8 mouse cellular contexts compared by ENCODE assay signal in the genomic region with DNA sequence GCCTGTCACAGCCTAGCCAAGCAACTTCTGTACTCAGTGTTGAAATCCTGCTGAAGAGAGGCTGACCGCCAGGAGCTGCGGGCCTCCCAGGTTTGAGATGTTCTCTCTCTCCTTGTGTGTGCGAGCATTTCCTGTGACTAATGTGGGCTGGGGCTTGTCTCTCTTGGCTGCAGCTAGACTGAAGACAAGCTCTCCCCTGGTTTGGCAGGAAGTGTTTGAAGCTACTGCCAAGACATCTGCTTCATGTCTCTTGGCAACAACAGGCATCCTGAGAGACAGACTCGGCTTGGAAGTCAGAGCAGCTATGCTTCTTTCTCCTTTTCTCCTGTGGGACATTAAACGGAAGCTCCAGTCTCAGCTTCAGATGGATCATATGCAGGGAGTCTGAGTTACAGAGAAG. TPM values are rescaled to one million over a fixed set of nuclear protein-coding genes. Genes with fewer than 3 reads are reported as not detected.
DNase-seq lines count a peak whose midpoint lies in the region; ATAC-seq and TF ChIP-seq lines count a peak whose summit lies in the region.

No protein-coding gene starts in this region.

- TF ChIP-seq POLR2A in myocyte (IDR thresholded peaks at IDR 0.05; ENCODE audit: insufficient read length, low read depth): no peak

- H3K9me3 ChIP-seq in embryonic facial prominence, embryonic 13.5 days: peaks cover 3% of the 10 kb centered on the region; the same call in 1 of the 2 replicates
- no peaks in the 10 kb centered on the region for H3K9me3 ChIP-seq in kidney, embryonic 15.5 days (replicated peaks)
- no peaks in the 10 kb centered on the region for H3K9me3 ChIP-seq in limb, embryonic 15.5 days

- H3K4me1 ChIP-seq in embryonic facial prominence, embryonic 13.5 days: peaks cover 10% of the 10 kb centered on the region
- peaks cover 16% of the 10 kb centered on the region for H3K4me1 ChIP-seq in kidney, embryonic 15.5 days
- peaks cover 23% of the 10 kb centered on the region for H3K4me1 ChIP-seq in limb, embryonic 15.5 days

- 50% methylated on average over 5 of the region's 5 CpGs for WGBS in embryonic facial prominence, embryonic 13.5 days
- WGBS in kidney, embryonic 15.5 days: 29% methylated on average over 5 of the region's 5 CpGs
- 40% methylated on average over 5 of the region's 5 CpGs for WGBS in limb, embryonic 15.5 days

- H3K27ac ChIP-seq in embryonic facial prominence, embryonic 13.5 days: peak overlapping the region; percentile 66
- peak overlapping the region; percentile 86 for H3K27ac ChIP-seq in kidney, embryonic 15.5 days
- peak overlapping the region; percentile 43; the same call in 1 of the 2 replicates for H3K27ac ChIP-seq in limb, embryonic 15.5 days

- H3ac ChIP-seq in myocyte (ENCODE audit: control insufficient read depth, insufficient read length): no peak overlapping the region

- H3K4me3 ChIP-seq in embryonic facial prominence, embryonic 13.5 days: no peak overlapping the region
- H3K4me3 ChIP-seq in kidney, embryonic 15.5 days (replicated peaks): no peak overlapping the region
- H3K4me3 ChIP-seq in limb, embryonic 15.5 days: no peak overlapping the region
- no peak overlapping the region for H3K4me3 ChIP-seq in myocyte

- H3K36me3 ChIP-seq in embryonic facial prominence, embryonic 13.5 days: no peaks in the 10 kb centered on the region
- no peaks in the 10 kb centered on the region for H3K36me3 ChIP-seq in kidney, embryonic 15.5 days
- no peaks in the 10 kb centered on the region for H3K36me3 ChIP-seq in limb, embryonic 15.5 days
- H3K36me3 ChIP-seq in myocyte (ENCODE audit: control insufficient read depth, insufficient read depth): no peaks in the 10 kb centered on the region

- no peaks in the 10 kb centered on the region for H3K27me3 ChIP-seq in embryonic facial prominence, embryonic 13.5 days
- H3K27me3 ChIP-seq in kidney, embryonic 15.5 days: no peaks in the 10 kb centered on the region
- H3K27me3 ChIP-seq in limb, embryonic 15.5 days: no peaks in the 10 kb centered on the region
- no peaks in the 10 kb centered on the region for H3K27me3 ChIP-seq in myocyte (ENCODE audit: control insufficient read depth, insufficient read depth, insufficient read length)

- no peaks in the 10 kb centered on the region for H3K79me2 ChIP-seq in myocyte (ENCODE audit: control insufficient read depth, insufficient read depth)

- H3K4me2 ChIP-seq in embryonic facial prominence, embryonic 13.5 days: 0 out of 2 replicates have a peak overlapping the region, but pooled peaks have one; percentile 7
- H3K4me2 ChIP-seq in kidney, embryonic 15.5 days: no peak overlapping the region
- no peak overlapping the region for H3K4me2 ChIP-seq in limb, embryonic 15.5 days
- peak overlapping the region; percentile 53 for H3K4me2 ChIP-seq in myocyte (ENCODE audit: low read depth)

- ATAC-seq in embryonic facial prominence, embryonic 13.5 days (ENCODE audit: insufficient number of reproducible peaks, insufficient read depth, low FRiP score, low TSS enrichment, low read depth): no peak
- ATAC-seq in kidney, embryonic 15.5 days (replicated peaks; ENCODE audit: low FRiP score): peak; percentile 81
- ATAC-seq in limb, embryonic 15.5 days (ENCODE audit: insufficient number of reproducible peaks, low FRiP score, low TSS enrichment, low read depth): peak; percentile 73

- H3K9ac ChIP-seq in embryonic facial prominence, embryonic 13.5 days: 0 out of 2 replicates have a peak overlapping the region, but pooled peaks have one; percentile 40
- no peak overlapping the region for H3K9ac ChIP-seq in kidney, embryonic 15.5 days
- no peak overlapping the region for H3K9ac ChIP-seq in limb, embryonic 15.5 days

- DNase-seq in testis, postnatal 14 days (ENCODE audit: low spot score): peak; percentile 78
- no peak for DNase-seq in testis, postnatal 10 days (ENCODE audit: low spot score)
- peak; percentile 94 to 97 for DNase-seq in heart, adult 9 months (ENCODE audit: low spot score in 2 of 2)
- peak; percentile 48 to 81 for DNase-seq in urinary bladder, postnatal 36 days (ENCODE audit: low spot score in 2 of 2)

TF ChIP-seq in myocyte, 11 proteins besides CTCF, POLR2A, EP300 and RAD21:
- TF ChIP-seq CEBPB (IDR thresholded peaks at IDR 0.05; ENCODE audit: insufficient read depth, poor library complexity, severe bottlenecking): 0 out of 2 replicates have a peak, but pooled peaks have one; percentile 15
- no peak for TF ChIP-seq MYOD1 (IDR thresholded peaks at IDR 0.05; ENCODE audit: control insufficient read depth in 1 of 3, insufficient read length in 2 of 3, low read depth in 2 of 3)

RNA-seq across cellular contexts. Expression of a gene that starts 44.2 kb away (rescaled TPM):
- 19.0 and 19.2 TPM in 2 replicates for polyA plus RNA-seq in embryonic facial prominence, embryonic 13.5 days (2015; fragmentation: Nextera tagmentation; extraction: Ambion mirVana)
- polyA plus RNA-seq in kidney, embryonic 15.5 days (2015; fragmentation: Nextera tagmentation; extraction: Ambion mirVana): 14.2 and 16.5 TPM in 2 replicates
- polyA plus RNA-seq in limb, embryonic 15.5 days (2015; fragmentation: Nextera tagmentation; extraction: Ambion mirVana): 16.8 and 17.0 TPM in 2 replicates
- 24.6 TPM for polyA plus RNA-seq in myocyte (2012; fragmentation: generic; extraction: Trizol)

RNA-seq across cellular contexts. Expression of a gene that starts 55.7 kb away (rescaled TPM):
- polyA plus RNA-seq in embryonic facial prominence, embryonic 13.5 days (2015; fragmentation: Nextera tagmentation; extraction: Ambion mirVana): 1.6 and 2.1 TPM in 2 replicates
- polyA plus RNA-seq in kidney, embryonic 15.5 days (2015; fragmentation: Nextera tagmentation; extraction: Ambion mirVana): 1.1 and 1.2 TPM in 2 replicates
- polyA plus RNA-seq in limb, embryonic 15.5 days (2015; fragmentation: Nextera tagmentation; extraction: Ambion mirVana): 0.20 and 0.27 TPM in 2 replicates
- 0.07 TPM for polyA plus RNA-seq in myocyte (2012; fragmentation: generic; extraction: Trizol)

Comparison
In these comparisons a context has a peak if more than half of its experiments do, and no peak if none do; other contexts are left out.
1. H3K4me2 ChIP-seq: peak in embryonic facial prominence, embryonic 13.5 days (single experiment) and myocyte (single experiment); none in kidney, embryonic 15.5 days (single experiment) and limb, embryonic 15.5 days (single experiment).
2. Peak in every context shown above with its lines, with median percentiles within 50 percentile points of each other: H3K27ac ChIP-seq.